Mouse (Mus musculus): Measurements from ENCODE around the gene Rapsn.
"Not testable (repeated sequence)": the region's sequence is repeated elsewhere in the genome, so short reads cannot be mapped to it uniquely, and the experiment has no call there.

Gene Rapsn

DNA sequence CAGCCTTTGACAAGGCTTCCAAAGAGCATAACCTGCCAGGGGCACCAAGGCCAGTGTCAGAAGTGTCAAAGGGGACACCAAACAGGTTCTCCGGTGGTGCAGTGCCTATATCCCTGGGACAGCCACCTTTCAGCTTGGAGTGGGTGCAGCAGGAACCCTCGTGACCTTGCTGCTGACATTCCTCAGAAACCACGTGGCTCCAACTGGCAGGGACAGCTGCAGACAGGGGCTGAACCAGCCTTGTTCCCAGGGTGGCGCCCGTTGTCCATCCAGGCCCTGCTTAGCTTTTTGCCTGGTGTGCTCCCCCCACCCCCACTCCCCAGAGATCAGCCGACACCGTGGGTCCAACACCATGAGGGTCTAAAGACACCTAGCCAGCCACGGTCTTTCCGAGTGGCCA lies at the start of gene Rapsn:
Gene Rapsn, plus strand, starts transcription at position 236 of the 400 bp plus-strand sequence.
- in situ Hi-C loops (cut with MboI; ENCODE audit: low sequenced_read_pairs): no loop called here

DNA sequence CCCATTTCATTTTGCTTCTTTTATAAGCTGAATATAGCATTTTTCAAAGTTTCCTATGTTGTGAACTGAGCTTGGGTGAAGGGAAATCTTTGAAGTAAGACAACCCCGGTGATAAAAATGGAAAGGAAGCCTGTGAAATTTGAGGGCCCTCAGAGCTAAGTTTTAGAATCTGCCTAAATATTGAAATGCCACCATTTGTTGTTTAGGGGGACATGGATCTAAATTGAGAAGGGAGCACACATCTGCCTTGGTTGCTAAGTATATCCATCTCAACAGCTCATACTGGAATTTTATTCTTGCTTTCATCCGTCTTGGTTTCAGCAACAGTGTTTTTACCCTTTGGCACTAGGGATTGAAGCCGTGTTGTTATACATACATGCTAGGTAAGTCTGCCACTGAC lies 49.4 kb upstream of the Rapsn start:
- in situ Hi-C loops (cut with MboI; ENCODE audit: low sequenced_read_pairs): no loop called here

DNA sequence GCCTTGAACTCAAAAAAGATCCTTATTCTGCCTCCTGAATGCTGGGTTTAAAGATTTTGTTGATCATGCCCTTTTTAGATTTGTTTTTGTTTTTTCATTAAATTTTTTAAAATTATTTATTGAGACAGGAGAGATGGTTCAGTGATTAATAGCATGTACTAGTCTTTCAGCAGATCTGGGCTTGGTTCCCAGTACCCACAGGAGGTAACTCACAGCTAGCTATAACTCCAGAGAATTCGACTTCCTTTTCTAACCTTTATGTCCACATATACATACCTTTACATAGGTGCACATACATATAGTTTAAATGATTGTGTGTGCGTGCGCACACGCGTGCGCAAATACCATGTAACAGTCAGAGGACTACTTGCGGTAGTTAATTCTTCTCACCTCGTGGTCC lies 26.9 kb upstream of the Rapsn start:
- in situ Hi-C loops (cut with MboI; ENCODE audit: low sequenced_read_pairs): no loop called here

DNA sequence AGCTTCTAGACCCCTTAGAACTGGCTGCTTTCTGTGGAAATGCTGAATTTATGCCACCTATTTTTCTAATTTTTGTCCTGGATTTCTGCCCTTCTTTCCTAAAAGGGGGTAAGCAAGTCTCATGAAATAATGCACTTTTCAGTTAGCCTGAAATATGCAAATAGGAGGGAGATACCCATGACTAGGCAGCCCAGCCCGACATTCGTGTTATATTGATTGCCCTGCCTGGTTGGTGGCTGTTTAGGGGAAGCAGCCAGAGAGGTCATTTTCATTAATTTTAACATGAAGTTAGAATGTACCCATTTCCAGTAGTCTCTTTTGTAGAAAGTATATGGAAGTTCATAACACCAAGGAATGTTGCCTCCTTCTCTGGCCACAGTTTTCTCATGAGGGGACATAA lies 21.5 kb upstream of the Rapsn start:
- in situ Hi-C loops (cut with MboI; ENCODE audit: low sequenced_read_pairs): no loop called here

DNA sequence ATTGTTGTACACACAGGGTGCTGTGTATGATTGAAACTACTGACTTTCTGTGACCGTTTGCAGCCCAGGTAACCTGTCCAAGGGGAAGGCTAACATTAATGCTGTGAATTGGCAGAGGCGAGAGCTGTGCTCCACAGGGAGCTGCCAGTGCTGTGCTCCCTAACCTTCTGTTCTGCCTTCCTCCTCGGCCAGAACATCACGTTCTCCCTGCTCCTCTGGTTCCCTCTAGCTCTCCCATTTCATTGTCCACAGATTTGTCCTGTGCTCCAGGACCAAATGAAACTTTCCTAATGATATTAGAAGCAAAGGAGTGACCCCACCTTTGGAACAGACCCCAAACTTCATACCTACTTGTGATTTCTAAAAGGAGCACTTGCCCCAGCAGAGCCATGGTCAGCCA lies 20.0 kb upstream of the Rapsn start:
- in situ Hi-C loops (cut with MboI; ENCODE audit: low sequenced_read_pairs): no loop called here

DNA sequence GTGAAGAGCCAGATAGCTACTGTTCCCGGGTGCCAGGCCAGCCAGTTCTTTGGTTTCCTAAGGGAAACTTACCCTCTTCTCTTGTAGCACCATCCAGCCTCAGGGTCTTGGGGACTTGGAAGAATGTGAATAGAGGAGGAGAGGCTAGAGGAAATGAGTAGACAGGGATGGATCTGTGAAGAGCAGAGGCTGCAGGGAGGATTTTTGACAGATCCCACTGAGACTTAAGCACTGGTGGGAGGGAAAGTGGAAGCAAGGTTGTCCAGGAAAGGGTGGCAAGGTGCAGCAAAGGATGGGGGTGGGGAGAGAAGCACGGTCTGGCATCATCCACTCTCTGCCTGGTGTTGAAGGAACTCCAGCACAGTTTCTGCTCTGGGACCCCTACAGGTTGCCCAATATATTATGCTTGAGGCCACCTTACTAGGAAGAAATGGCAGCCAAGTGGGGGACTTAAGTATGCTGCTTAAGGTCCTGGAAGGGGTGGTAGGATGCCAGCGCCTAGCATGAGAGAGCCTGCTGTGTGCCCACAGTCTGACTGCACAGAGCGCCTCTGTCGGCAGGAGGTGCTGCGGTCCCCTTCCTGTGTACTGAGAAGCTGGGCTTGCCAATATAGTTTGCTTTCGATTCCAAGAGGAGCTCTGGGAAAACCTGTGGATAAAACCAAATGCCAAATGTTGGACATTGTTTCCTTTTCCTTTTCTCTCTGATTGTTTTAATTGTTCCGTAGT lies 17.2 kb upstream of the Rapsn start:
- in situ Hi-C loops (cut with MboI; ENCODE audit: low sequenced_read_pairs): no loop called here

DNA sequence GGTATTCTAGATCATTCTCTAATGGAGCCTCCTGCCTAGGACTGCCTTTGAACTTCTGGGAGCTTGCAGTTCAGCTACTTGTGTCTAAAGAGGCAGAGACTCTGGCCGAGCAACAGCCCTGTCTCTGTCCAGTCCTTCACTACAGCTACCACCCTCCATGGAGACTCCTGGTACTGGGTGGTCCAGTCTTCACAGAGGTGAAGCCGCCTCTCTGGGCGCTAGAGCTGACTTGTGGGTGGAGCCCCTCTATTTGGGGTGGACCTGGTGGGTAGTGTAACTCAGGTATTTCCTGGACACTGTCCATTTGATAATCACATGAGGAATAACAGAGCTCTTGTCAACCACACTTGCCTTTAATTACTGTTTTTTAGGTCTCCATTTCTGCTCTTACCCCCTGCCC lies 15.5 kb upstream of the Rapsn start:
- in situ Hi-C loops (cut with MboI; ENCODE audit: low sequenced_read_pairs): no loop called here

DNA sequence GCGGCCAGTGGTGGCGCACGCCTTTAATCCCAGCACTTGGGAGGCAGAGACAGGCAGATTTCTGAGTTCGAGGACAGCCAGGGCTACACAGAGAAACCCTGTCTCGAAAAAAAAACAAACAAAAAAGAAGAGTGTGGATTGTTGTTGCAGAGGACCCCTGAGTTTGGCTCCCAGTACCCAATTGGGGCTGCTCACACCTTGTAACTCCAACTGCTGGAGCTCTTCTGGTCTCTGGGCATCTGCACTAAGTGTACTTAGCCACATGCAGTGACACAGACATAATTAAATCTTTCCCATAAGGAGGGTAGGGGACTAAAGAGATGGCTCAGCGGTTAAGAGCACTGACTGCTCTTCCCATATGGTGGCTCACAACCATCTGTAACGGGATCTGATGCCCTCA lies 13.2 kb upstream of the Rapsn start:
- in situ Hi-C loops (cut with MboI; ENCODE audit: low sequenced_read_pairs): not testable (repeated sequence)

DNA sequence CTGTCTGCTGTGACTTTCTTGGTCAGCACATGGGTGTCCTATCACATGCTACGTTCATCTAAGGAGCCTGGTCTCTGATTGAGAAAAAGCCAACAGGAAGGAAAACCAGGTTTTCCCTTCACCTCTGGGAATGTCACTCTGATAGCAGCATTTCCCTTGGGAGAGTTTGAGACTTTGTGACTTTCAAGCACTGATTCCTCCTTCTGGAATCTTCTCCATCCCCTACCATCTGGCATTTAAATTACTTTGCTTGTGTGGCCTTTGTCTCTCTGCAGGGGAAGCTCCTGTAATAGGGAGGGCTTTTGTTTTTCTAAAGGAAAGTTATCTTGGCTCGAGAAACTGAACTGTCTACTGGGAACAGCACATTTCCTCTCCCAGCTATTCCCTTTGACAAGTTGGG lies 12.3 kb upstream of the Rapsn start:
- in situ Hi-C loops (cut with MboI; ENCODE audit: low sequenced_read_pairs): no loop called here

DNA sequence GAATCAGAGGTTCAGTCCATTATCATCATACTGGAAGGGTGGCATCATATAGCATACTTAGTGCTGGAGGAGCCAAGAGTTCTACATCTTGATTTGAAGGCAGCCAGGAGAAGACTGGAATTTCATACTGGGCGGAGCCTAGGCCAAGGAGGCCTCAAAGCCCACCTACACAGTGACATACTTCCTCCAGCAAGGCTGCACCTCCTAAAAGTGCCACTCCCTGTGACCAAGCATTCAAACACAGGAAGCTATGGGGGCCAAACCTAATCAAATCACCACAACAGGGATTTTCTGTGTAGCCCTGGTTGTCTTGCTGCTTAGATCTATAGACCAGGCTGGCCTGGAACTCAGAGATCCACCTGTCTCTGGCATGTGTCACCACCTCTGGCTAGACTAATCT lies 11.5 kb upstream of the Rapsn start:
- in situ Hi-C loops (cut with MboI; ENCODE audit: low sequenced_read_pairs): no loop called here

DNA sequence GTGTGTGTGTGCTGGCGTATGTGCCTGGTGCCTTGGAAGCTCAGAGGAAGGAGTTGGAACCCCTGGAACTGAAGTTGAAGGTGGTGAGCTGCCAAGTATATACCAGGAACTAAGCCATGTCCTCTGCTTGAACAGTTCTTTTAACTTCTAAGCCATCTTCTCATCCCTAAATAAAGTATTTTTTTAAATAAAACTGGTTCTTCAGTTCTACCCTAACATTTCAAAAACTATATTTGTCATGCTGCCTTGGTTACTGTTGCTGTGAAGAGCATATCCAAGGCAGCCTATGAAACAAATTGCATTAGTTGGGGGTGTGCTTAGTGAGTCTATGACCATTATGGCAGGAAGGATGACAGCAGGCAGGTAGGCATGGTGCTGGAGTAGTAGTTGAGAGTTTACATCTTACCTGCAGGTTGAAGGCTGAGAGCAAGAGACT lies 10.3 kb upstream of the Rapsn start:
- in situ Hi-C loops (cut with MboI; ENCODE audit: low sequenced_read_pairs): no loop called here

DNA sequence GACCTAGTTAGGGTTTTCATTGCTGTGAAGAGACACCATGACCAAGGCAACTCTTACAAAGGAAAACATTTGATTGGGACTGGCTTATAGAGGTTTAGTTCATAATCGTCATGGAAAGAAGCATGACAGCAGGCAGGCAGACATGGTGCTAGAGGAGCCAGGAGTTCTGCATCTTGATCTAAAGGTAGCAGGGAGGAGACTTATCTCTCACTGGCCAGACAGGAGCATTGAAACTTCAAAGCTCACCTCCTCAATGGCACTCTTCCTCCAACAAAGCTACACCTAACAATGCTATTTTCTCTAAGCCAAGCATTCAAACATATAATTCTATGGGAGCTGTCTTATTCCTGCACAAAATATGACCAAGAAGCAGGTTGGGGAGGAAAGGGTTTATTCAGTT lies 8.9 kb upstream of the Rapsn start:
- in situ Hi-C loops (cut with MboI; ENCODE audit: low sequenced_read_pairs): no loop called here

DNA sequence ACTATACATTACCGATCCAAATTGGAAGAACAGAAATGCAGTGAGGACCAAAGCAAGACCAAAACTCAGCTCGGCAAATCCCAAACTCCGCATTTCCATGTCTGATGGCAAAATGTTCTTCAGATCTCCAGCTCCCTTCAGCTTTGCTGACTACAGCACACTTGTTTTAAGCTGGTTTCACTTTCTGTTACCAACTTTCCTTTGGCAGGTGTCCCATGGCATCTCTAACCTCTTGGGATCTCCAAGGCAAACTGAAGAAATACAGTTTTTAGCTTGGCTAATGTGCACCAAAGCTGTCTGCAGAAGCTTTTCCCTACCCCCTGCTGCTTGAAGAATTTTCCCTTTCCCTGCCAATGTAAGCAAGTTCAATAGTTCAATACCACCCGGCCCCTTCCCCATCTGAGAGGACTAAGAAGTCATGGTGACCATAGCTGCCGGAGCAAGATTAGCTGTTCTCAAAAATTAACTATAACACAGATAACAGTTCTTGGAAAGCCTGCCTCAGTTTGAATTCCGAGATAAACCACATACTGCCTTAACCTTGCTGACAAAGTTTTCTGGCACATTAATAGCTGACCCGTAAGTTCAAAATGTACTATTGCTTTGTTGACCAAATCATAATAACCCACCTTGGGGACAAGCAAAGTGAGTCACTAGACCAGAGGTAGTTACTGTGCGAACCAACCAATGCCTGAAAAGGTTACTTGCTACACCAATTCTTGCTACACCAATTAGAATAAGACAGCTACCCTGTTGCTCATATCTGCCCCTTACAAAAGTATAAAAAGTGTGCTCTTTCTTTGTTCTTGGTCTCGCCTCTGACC lies 7.8 kb upstream of the Rapsn start:
- in situ Hi-C loops (cut with MboI; ENCODE audit: low sequenced_read_pairs): no loop called here

DNA sequence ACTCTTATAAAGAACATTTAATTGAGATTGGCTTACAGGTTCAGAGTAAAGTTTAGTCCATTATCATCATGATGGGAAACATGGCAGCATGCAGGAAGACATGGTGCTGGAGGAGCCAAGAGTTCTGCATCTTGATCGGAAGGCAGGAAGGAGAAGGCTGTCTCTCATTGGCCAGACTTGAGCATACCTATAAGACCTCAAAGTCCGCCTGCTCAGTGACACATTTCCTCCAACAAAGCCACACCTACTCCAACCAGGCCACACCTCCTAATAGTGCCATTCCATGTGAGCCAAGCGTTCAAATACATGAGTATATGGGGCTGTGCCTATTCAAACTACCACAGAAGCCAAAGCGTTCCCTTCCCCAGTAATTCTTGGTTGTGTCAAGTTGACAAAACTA lies 4.2 kb upstream of the Rapsn start:
- in situ Hi-C loops (cut with MboI; ENCODE audit: low sequenced_read_pairs): no loop called here

DNA sequence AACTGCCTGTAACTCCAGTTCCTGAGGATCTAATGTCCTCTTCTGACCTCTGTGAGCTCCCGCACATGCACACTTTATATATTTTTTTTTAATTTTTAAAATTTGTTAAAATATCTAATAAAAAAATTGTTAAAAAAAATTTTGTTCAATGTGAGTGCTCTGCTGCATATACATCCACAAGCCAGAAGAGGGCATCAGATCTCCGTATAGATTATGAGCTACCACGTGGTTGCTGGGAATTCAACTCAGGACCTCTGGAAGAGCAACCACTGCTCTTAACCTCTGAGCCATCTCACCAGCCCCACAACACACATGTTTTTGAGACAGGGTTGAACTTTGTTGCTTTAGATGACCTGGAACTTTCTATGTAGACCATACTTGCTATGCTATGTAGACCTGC lies 2.4 kb upstream of the Rapsn start:
- in situ Hi-C loops (cut with MboI; ENCODE audit: low sequenced_read_pairs): no loop called here

DNA sequence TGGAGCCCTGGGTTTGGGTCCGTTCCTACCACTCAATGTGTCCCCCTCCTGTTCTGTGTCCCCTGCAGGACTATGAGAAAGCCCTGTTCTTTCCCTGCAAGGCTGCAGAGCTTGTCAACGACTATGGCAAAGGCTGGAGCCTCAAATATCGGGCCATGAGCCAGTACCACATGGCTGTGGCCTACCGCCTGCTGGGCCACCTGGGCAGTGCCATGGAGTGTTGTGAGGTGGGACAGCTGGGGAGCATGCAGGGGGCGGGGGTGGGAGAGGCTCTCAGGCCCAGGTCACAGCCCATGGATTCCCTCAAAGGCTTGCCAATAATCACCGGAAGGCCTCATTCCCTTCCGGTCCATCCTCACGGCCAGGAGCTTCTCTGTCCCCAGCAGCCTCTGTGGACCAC lies 6.4 kb downstream of the Rapsn start:
- in situ Hi-C loops (cut with MboI; ENCODE audit: low sequenced_read_pairs): no loop called here

DNA sequence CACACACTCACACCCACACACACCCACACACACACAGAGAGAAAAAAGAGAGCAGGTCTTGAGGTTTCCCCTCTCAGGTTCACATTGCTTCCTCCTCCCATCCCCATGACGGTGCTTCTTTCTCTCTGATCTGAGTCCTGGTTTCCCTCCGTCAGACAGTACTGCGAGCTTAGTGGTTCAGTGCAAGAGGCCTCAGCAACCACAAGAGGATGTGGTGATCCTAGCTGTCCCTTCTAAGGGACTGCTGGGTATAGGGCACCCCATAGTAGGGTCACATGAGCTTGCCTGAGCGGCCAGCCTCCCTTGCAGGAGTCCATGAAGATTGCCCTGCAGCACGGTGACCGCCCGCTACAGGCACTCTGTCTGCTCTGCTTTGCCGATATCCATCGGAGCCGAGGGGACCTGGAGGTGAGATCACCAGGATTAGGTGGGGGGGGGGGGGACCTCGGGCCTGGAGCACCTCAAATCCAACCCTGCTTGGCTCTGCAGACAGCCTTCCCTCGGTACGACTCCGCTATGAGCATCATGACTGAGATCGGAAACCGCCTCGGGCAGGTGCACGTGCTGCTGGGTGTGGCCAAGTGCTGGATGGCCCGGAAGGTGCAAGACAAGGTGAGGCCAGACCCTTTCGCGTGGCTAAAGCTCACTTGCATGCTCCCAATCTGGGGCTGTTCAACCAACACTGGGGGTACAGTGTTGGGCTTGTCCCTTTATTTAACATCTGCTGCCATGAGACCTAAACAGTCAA lies 7.4 kb downstream of the Rapsn start:
- in situ Hi-C loops (cut with MboI; ENCODE audit: low sequenced_read_pairs): no loop called here

DNA sequence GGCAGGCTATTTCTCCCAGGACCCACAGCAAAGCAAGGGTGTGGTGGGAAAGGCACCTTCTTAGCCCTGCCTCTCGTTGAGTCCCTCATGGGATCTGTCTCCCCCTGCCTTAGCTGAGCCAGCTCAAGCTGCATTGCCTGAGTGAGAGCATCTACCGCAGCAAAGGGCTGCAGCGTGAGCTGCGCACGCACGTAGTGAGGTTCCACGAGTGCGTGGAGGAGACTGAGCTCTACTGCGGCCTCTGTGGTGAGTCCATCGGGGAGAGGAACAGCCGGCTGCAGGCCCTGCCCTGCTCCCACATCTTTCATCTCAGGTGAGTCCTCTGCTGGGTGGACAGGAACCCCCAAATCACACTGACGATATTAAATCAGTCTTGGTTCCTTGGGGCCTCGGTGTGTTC lies 9.3 kb downstream of the Rapsn start:
- in situ Hi-C loops (cut with MboI; ENCODE audit: low sequenced_read_pairs): no loop called here

DNA sequence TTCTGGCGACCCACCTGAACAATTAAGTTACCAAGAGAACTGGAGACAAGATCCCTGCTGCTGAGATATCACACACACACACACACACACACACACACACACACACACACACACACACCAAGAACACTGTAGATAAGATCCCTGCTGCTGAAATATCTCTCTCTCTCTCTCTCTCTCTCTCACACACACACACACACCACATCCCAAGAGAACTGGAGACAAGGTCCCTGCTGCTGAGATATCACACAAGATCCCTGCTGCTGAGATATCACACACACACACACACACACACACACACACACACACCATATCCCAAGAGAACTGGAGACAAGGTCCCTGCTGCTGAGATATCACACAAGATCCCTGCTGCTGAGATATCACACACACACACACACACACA lies 10.4 kb downstream of the Rapsn start:
- in situ Hi-C loops (cut with MboI; ENCODE audit: low sequenced_read_pairs): not testable (repeated sequence)

DNA sequence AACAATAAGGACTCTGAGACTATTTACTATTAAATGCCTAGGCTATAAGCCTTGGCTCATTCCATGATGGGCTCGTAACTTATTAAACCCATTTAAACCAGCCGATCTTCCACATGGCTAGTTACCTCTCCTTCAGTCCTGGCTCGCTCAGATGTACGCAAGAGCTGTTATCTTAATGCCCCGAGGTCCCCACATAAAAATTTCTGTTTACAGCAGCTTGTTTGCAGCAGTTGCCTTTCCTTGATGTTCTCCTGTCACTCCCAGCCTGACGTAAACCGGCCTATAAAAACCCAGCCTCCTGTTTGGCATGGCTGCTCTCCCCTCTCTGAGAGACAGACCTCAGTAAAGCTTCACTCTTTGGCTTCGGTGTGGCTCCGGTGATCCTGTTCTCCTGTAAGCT lies 11.9 kb downstream of the Rapsn start:
- in situ Hi-C loops (cut with MboI; ENCODE audit: low sequenced_read_pairs): no loop called here

DNA sequence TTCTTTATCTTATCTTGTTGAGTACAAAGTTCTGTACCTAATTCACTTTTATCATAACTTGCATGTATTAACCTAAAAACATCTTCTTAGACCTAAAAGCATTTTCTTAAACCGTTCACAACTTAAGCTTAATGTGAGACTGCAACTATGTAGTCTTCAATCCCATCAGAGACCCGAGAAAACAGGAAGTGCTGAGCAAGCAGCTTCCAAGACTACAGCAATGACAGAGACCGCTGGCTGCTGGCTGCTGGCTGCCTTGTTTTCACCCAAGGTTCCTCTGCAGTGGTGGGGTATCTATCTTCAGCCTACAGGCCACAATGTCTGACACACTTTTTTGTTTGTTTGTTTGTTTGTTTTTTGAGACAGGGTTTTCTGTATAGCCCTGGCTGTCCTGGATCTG lies 16.5 kb downstream of the Rapsn start:
- in situ Hi-C loops (cut with MboI; ENCODE audit: low sequenced_read_pairs): loop anchor here (10.0 kb wide), 1 partner anchor 177 kb away; no protein-coding TSS in a partner anchor

DNA sequence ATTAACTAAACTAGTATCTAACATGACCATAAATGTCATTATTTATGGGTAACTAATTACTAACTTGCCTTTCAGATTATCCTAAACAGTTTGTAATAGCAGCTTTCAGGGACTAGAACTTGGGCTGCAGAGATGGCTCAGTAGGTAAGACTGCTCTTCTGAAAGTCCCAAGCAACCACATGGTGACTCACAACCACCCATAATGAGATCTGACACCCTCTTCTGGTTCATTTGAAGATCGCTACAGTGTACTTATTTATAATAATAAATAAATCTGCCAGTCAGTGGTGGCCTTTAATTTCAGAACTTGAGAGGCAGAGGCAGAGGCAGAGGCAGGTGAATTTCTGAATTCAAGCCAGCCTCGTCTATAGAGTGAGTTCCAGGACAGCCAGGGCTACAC lies 17.3 kb downstream of the Rapsn start:
- in situ Hi-C loops (cut with MboI; ENCODE audit: low sequenced_read_pairs): loop anchor here (10.0 kb wide), 1 partner anchor 178 kb away; no protein-coding TSS in a partner anchor

Measured in CH12F3 (cell line).